Mouse (Mus musculus) stomach, embryonic 15.5 days (tissue): ENCODE measurements around the gene Atp13a3. TPM values are rescaled to one million over a fixed set of nuclear protein-coding genes. Genes with fewer than 3 reads are reported as not detected.
A peak's percentile ranks its signal among the peaks of the same experiment; 100 is the strongest.
"Not testable (repeated sequence)": the region's sequence is repeated elsewhere in the genome, so short reads cannot be mapped to it uniquely, and the experiment has no call there.

Experiments used
- ATAC-seq: fragments of 200-750 bp; cut with Nextera tagmentation; 2 replicates; pipeline ENCODE4 v1.8.0; 2017; ENCODE audit warnings: low read depth, moderate number of reproducible peaks, moderate TSS enrichment; ENCODE audit not compliant: insufficient read depth, low FRiP score
- H3K27ac ChIP-seq: fragments of 300-500 bp; sonication (generic); 2 replicates; pipeline ENCODE4 v1.5.1; 2015; ENCODE audit warnings: mild to moderate bottlenecking, inconsistent platforms
- H3K27me3 ChIP-seq: fragments of 300-500 bp; sonication (generic); replicated peaks from 2 replicates; pipeline ENCODE4 v1.6.1; 2015; ENCODE audit warnings: inconsistent platforms
- H3K36me3 ChIP-seq: fragments of 300-500 bp; sonication (generic); 2 replicates; pipeline ENCODE4 v1.6.1; 2015; ENCODE audit warnings: inconsistent platforms
- H3K4me1 ChIP-seq: fragments of 300-500 bp; sonication (generic); 2 replicates; pipeline ENCODE4 v1.6.1; 2015; ENCODE audit warnings: inconsistent platforms
- H3K4me2 ChIP-seq: fragments of 300-500 bp; sonication (generic); 2 replicates; pipeline ENCODE4 v1.6.1; 2015; ENCODE audit warnings: mild to moderate bottlenecking, inconsistent platforms
- H3K4me3 ChIP-seq: fragments of 300-500 bp; sonication (generic); replicated peaks from 2 replicates; pipeline ENCODE4 v1.5.1; 2015; ENCODE audit warnings: inconsistent platforms
- H3K9ac ChIP-seq: fragments of 300-500 bp; sonication (generic); 2 replicates; pipeline ENCODE4 v1.6.1; 2015; ENCODE audit warnings: inconsistent platforms
- H3K9me3 ChIP-seq: fragments of 300-500 bp; sonication (generic); 2 replicates; pipeline ENCODE4 v1.6.1; 2016; ENCODE audit warnings: inconsistent platforms
- WGBS: fragments of 180-500 bp; shearing (Covaris S2); methylation state at CpG from one replicate; pipeline ENCODE4 v1.1.7; 2015; 5-methylcytosine and 5-hydroxymethylcytosine counted together
- polyA plus RNA-seq: library from polyadenylated mRNA; unstranded; fragments of >200 nt; fragmentation: Nextera tagmentation; extraction: Ambion mirVana; gene quantifications from 2 replicates; pipeline ENCODE4 v1.2.1, GENCODE M21; 2015

Gene Atp13a3
- polyA plus RNA-seq, 1 experiment from 2014 or later = 14.1 TPM

DNA sequence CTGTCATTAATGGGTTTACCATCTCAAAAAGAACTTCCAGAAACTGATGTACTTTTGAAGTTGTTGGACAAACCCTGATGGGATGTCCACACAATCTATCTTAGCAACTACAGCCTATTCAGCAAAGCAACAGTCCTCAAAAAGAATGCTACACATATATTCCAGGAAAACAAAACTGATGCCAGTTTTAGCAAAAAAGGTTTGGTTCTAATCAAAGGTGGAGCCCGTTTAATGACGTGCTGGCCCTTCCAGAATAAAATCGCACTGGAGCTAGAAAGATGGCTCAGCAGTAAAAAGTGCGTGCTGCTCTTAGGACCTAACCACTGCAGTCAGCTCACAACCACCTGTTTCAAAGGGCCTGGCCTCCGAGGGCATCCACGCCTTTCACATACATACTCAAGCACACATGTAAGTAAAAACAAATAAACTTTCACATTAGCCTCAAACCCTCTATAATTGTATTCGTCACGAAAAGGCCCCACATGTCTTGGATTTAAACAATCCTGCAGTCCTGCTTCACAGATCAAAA lies 18.8 kb downstream of the Atp13a3 start:
- H3K4me2 ChIP-seq = peak overlapping the region; percentile 83
- ATAC-seq = no peak
- H3K9me3 ChIP-seq = no peaks in the 10 kb centered on the region
- H3K27ac ChIP-seq = no peak overlapping the region
- no peak overlapping the region for H3K9ac ChIP-seq
- H3K4me1 ChIP-seq = peaks cover 16% of the 10 kb centered on the region
- no peaks in the 10 kb centered on the region for H3K36me3 ChIP-seq
- H3K4me3 ChIP-seq = peak overlapping the region; percentile 90
- H3K27me3 ChIP-seq = no peaks in the 10 kb centered on the region
- 62% methylated on average over 8 of the region's 8 CpGs for WGBS

DNA sequence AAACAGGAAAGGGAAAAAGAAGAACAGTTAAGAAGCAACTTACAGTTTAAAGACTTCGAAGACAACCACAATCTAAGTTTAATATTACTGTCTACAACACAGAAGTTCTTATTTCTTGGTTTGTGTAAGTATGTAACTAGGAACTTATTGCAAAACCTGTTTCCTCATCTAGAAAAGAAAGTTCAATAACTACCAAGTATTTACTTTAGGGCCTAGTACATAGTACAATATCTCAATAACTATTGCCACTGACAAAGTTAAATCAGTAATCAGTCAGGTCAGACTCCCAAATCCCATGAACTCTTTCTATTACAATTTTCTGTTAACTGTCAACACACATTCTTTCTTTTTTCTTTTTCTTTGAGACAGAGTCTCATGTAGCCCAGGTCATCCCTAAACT lies 20.2 kb downstream of the Atp13a3 start:
- H3K9me3 ChIP-seq = no peaks in the 10 kb centered on the region
- H3K27ac ChIP-seq = no peak overlapping the region
- no peak for ATAC-seq
- H3K9ac ChIP-seq = no peak overlapping the region
- WGBS = 91% methylated on average over 1 of the region's 1 CpGs
- H3K27me3 ChIP-seq = no peaks in the 10 kb centered on the region
- no peaks in the 10 kb centered on the region for H3K36me3 ChIP-seq
- H3K4me1 ChIP-seq = peaks cover 16% of the 10 kb centered on the region
- H3K4me3 ChIP-seq = no peak overlapping the region
- no peak overlapping the region for H3K4me2 ChIP-seq

GRCm38 (mm10) chr16:30376237-30376636 lies 29.5 kb downstream of the Atp13a3 start:
- no peak overlapping the region for H3K4me2 ChIP-seq

DNA sequence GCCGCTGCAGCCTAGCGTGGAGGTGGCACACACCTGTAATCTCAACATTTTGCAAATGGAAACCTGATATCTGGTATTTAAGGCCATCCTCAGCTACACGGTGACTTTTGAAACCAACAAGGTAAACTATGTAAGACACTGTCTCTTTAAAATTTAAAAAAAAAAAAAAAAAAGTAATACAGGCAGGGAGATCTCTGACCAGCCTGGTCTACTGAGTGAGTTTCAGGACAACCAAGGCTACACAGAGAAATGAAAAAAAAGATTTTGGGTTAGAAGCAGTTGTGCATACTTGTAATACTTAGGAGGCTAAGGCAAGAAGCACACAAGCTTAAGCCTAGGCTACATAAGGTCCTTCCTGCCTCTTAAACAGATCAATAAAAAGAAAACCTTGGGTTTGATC lies 30.8 kb downstream of the Atp13a3 start:
- WGBS = 85% methylated on average over 3 of the region's 3 CpGs
- no peaks in the 10 kb centered on the region for H3K4me1 ChIP-seq
- no peaks in the 10 kb centered on the region for H3K9me3 ChIP-seq
- no peaks in the 10 kb centered on the region for H3K27me3 ChIP-seq
- H3K27ac ChIP-seq = no peak overlapping the region
- no peaks in the 10 kb centered on the region for H3K36me3 ChIP-seq
- H3K4me3 ChIP-seq = no peak overlapping the region
- no peak for ATAC-seq
- H3K9ac ChIP-seq = no peak overlapping the region
- H3K4me2 ChIP-seq = no peak overlapping the region

More at GRCm38 (mm10) chr16:30376237-30376636, 29.5 kb downstream of the Atp13a3 start:
- no peaks in the 10 kb centered on the region for H3K4me1 ChIP-seq
- no peaks in the 10 kb centered on the region for H3K27me3 ChIP-seq
- no peak overlapping the region for H3K9ac ChIP-seq
- ATAC-seq = no peak
- no peaks in the 10 kb centered on the region for H3K36me3 ChIP-seq
- H3K9me3 ChIP-seq = no peaks in the 10 kb centered on the region
- 74% methylated on average over 3 of the region's 3 CpGs for WGBS
- no peak overlapping the region for H3K4me3 ChIP-seq
- H3K27ac ChIP-seq = no peak overlapping the region

DNA sequence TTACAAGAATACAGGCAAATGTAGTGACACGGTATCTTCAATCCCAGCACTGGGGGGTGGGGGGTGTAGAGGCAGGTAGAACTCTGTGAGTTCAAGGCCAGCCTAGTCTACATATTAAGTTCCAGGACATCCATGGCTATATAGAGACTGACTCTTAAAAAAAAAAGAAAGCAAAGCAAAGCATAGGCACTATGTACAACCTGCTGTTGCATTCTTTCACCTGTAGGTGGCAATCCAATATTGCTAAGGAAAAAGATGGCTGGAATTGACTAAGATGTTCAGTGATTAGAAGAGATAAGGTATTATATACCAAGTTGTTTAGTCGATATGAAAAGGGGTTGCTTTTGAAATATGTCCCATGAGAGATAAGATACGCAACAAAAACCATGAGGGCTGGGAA lies 31.5 kb downstream of the Atp13a3 start:
- H3K4me2 ChIP-seq = no peak overlapping the region
- no peak overlapping the region for H3K27ac ChIP-seq
- no peaks in the 10 kb centered on the region for H3K27me3 ChIP-seq
- H3K4me3 ChIP-seq = no peak overlapping the region
- no peak overlapping the region for H3K9ac ChIP-seq
- ATAC-seq = no peak
- 59% methylated on average over 3 of the region's 3 CpGs for WGBS
- no peaks in the 10 kb centered on the region for H3K36me3 ChIP-seq
- no peaks in the 10 kb centered on the region for H3K4me1 ChIP-seq
- H3K9me3 ChIP-seq = no peaks in the 10 kb centered on the region

GRCm38 (mm10) chr16:30373286-30373685 lies 32.5 kb downstream of the Atp13a3 start:
- not testable (repeated sequence) for H3K4me1 ChIP-seq, H3K4me2 ChIP-seq, H3K9ac ChIP-seq, H3K9me3 ChIP-seq, ATAC-seq, H3K27me3 ChIP-seq, H3K4me3 ChIP-seq, H3K36me3 ChIP-seq, H3K27ac ChIP-seq
- WGBS = 90% methylated on average over 4 of the region's 4 CpGs

DNA sequence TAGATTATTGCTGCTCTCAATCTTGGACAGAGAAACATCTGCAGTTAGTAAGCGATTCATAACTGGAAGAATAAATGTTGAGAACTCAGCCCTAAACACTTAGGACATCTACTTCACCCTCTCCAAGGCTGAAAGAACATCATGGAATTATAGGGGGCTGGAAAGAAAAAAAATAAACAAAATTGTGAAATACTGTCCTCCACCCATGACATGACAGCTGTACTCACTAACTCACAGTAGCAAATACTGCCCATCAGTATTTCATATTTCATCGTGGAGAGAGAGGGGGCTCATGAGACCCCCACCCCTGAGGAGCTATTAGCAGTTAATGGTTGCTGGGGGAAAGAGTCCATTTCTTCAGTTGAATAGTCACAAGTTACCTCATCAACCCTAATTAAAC lies 38.4 kb downstream of the Atp13a3 start:
- Histone ChIP-seq H3K4me1 (no peaks in the 10 kb centered on the region), H3K4me2 (no peak overlapping the region), H3K36me3 (no peaks in the 10 kb centered on the region), H3K27me3 (no peaks in the 10 kb centered on the region), H3K4me3 (no peak overlapping the region), H3K27ac (no peak overlapping the region), H3K9me3 (no peaks in the 10 kb centered on the region), H3K9ac (no peak overlapping the region)
- WGBS = 71% methylated on average over 2 of the region's 2 CpGs
- ATAC-seq = no peak

DNA sequence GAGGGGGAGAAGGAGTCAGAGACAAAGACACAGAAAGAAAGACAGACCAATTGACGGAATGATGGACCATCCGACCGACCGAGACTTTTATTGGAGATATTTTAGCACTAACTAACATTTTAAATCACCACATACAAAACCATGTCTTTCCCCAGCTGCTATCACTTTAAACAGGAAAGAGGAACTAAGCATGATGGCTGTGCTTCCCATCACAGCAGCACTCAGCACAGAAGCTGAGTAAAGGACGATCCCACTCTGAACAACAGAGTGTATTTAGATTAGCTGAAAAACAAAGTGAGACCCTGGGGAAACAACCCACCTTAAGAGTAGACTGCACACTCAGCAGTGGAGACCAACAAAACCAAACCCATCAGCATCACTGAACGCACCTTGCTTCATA lies 41.2 kb downstream of the Atp13a3 start:
- H3K36me3 ChIP-seq = no peaks in the 10 kb centered on the region
- H3K9ac ChIP-seq = no peak overlapping the region
- no peaks in the 10 kb centered on the region for H3K9me3 ChIP-seq
- 93% methylated on average over 6 of the region's 6 CpGs for WGBS
- H3K27ac ChIP-seq = no peak overlapping the region
- no peak for ATAC-seq
- no peak overlapping the region for H3K4me2 ChIP-seq
- no peaks in the 10 kb centered on the region for H3K4me1 ChIP-seq
- no peaks in the 10 kb centered on the region for H3K27me3 ChIP-seq
- no peak overlapping the region for H3K4me3 ChIP-seq

DNA sequence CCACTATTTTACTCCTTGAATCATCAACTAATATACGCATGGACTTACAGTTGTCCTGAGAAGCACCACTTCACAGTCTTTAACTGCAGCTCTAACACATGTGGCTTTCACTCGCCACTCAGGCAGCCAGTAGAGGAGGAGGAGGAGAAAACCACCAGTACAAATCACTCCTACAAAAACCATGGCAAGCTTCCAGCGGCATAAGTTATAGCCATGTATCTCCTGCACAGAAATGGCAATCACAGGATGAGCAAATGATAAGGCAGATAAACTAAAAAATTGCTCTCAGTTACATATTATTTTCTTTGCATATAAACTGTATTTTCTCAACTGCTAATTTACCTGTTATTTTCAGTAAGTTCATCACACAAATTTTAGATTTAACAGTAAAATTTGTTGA lies 43.2 kb downstream of the Atp13a3 start:
- no peaks in the 10 kb centered on the region for H3K9me3 ChIP-seq
- H3K4me2 ChIP-seq = no peak overlapping the region
- whole genome bisulfite sequencing = 80% methylated on average over 3 of the region's 3 CpGs
- H3K4me1 ChIP-seq = no peaks in the 10 kb centered on the region
- no peaks in the 10 kb centered on the region for H3K27me3 ChIP-seq
- H3K4me3 ChIP-seq = no peak overlapping the region
- no peaks in the 10 kb centered on the region for H3K36me3 ChIP-seq
- ATAC-seq = no peak
- H3K27ac ChIP-seq = no peak overlapping the region
- H3K9ac ChIP-seq = no peak overlapping the region

DNA sequence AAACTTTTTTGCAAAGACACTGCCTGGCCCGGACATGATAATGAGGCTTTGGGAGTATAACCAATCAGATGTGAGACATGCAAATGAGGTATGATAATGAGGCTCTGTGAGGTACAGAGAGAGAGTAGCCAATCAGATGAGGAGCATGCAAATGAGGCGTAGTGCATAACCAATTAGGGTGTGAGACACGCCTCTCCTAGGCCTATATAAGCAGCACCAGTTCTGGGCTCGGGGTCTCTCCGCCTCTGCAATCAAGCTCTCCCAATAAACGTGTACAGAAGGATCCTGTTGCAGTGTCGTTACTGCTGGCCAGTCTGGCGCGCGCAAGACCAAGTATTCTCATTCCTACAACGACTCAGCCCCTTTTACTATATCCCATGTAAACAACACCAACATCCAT lies 52.3 kb downstream of the Atp13a3 start:
- not testable (repeated sequence) for H3K4me3 ChIP-seq, H3K9me3 ChIP-seq, H3K4me2 ChIP-seq, H3K27me3 ChIP-seq, ATAC-seq, H3K4me1 ChIP-seq, H3K9ac ChIP-seq, H3K27ac ChIP-seq
- 0 out of 2 replicates have a peak, but pooled peaks cover 16% of the 10 kb centered on the region for H3K36me3 ChIP-seq
- 93% methylated on average over 11 of the region's 11 CpGs for WGBS

- H3K4me3 ChIP-seq = no peak overlapping the region
- H3K4me1 ChIP-seq = 0 out of 2 replicates have a peak, but pooled peaks cover 8% of the 10 kb centered on the region
- no peaks in the 10 kb centered on the region; the same call in 1 of the 2 replicates for H3K36me3 ChIP-seq
- H3K27me3 ChIP-seq = peaks cover 6% of the 10 kb centered on the region; the same call in 1 of the 2 replicates
- no peaks in the 10 kb centered on the region for H3K9me3 ChIP-seq
- H3K9ac ChIP-seq = no peak overlapping the region
- no peak overlapping the region for H3K4me2 ChIP-seq
- ATAC-seq = no peak
- no peak overlapping the region for H3K27ac ChIP-seq
These were observed 91.5 kb downstream of the Atp13a3 start for GRCm38 (mm10) chr16:30314236-30314635.

DNA sequence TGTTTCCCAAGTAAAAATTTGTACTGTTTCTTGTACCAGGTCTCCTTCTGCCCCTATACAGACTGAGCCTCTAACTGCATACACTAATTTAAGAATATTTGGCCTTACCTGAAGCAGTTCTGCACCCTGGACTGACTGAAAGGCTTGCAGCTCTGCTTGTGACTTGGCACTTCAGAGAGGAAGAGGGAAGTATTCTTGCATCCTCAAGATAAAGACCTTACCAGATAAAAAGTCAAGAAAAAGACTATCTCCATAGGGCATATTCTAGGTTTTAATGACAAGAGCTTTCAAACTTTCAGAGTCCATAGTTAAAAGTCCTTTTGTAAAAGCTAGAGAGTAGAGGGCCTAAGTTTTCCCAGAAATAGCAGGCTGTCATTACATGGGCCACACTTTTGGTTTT lies 95.1 kb downstream of the Atp13a3 start, which contains the start of gene Gp5:
Gene Gp5, minus strand, starts transcription at position 133 of the 400 bp plus-strand sequence.
- Histone ChIP-seq H3K27me3 (peaks cover 25% of the 10 kb centered on the region), H3K9ac (no peak within 1 kb of the TSS), H3K27ac (no peak within 1 kb of the TSS), H3K9me3 (no peaks in the 10 kb centered on the region), H3K36me3 (no peaks in the 10 kb centered on the region), H3K4me2 (peak within 1 kb of the TSS; percentile 99), H3K4me3 (peak within 1 kb of the TSS; percentile 55), H3K4me1 (peaks cover 14% of the 10 kb centered on the region; the same call in 1 of the 2 replicates)
- no peak for ATAC-seq

GRCm38 (mm10) chr16:30310171-30310515 lies 95.6 kb downstream of the Atp13a3 start:
- H3K27me3 ChIP-seq = peaks cover 25% of the 10 kb centered on the region
- 69% methylated on average over 8 of the region's 8 CpGs for WGBS
- H3K9ac ChIP-seq = no peak overlapping the region
- ATAC-seq = no peak
- no peaks in the 10 kb centered on the region for H3K9me3 ChIP-seq
- no peak overlapping the region for H3K27ac ChIP-seq
- peaks cover 14% of the 10 kb centered on the region; the same call in 1 of the 2 replicates for H3K4me1 ChIP-seq
- H3K4me3 ChIP-seq = no peak overlapping the region
- H3K4me2 ChIP-seq = peak overlapping the region; percentile 99; the same call in 1 of the 2 replicates
- no peaks in the 10 kb centered on the region for H3K36me3 ChIP-seq
